Mouse (Mus musculus) lung, postnatal 0 days (tissue): ENCODE results near the gene Ids. TPM values are rescaled to one million over a fixed set of nuclear protein-coding genes. Genes with fewer than 3 reads are reported as not detected.

Experiments used
- ATAC-seq: fragments of 200-750 bp; cut with Nextera tagmentation; 2 replicates; pipeline ENCODE4 v1.8.0; 2017; ENCODE audit warnings: moderate library complexity
- DNase-seq: peaks from one replicate; pipeline ENCODE4 v3.0.0-alpha.2; 2016; ENCODE audit warnings: low spot score
- H3K27ac ChIP-seq: fragments of 300-500 bp; sonication (generic); 2 replicates; pipeline ENCODE4 v1.5.1; 2014; ENCODE audit warnings: antibody characterized with exemption, mild to moderate bottlenecking, low read length, mixed read lengths
- H3K27me3 ChIP-seq: fragments of 300-500 bp; sonication (generic); replicated peaks from 2 replicates; pipeline ENCODE4 v1.6.1; 2014; ENCODE audit warnings: low read length, mixed read lengths; ENCODE audit not compliant: insufficient read depth
- H3K36me3 ChIP-seq: fragments of 300-500 bp; sonication (generic); 2 replicates; pipeline ENCODE4 v1.6.1; 2014; ENCODE audit warnings: low read length, mixed read lengths; ENCODE audit not compliant: insufficient read depth
- H3K4me1 ChIP-seq: fragments of 300-500 bp; sonication (generic); 2 replicates; pipeline ENCODE4 v1.6.1; 2014; ENCODE audit warnings: antibody characterized with exemption, low read depth, low read length, mixed read lengths; ENCODE audit not compliant: insufficient read depth
- H3K4me2 ChIP-seq: fragments of 300-500 bp; sonication (generic); replicated peaks from 2 replicates; pipeline ENCODE4 v1.6.1; 2014; ENCODE audit warnings: low read depth, mild to moderate bottlenecking, low read length, moderate library complexity, mixed read lengths
- H3K4me3 ChIP-seq: fragments of 300-500 bp; sonication (generic); 2 replicates; pipeline ENCODE4 v1.5.1; 2014; ENCODE audit warnings: low read depth, low read length
- H3K9ac ChIP-seq: fragments of 300-500 bp; sonication (generic); replicated peaks from 2 replicates; pipeline ENCODE4 v1.6.1; 2014; ENCODE audit warnings: low read depth, mild to moderate bottlenecking
- H3K9me3 ChIP-seq: fragments of 300-500 bp; sonication (generic); 2 replicates; pipeline ENCODE4 v1.6.1; 2016; ENCODE audit warnings: low read length, mixed read lengths
- CTCF ChIP-seq: IDR thresholded peaks from 2 replicates; pipeline ENCODE4 v1.5.1; 2016; ENCODE audit warnings: antibody characterized with exemption, mild to moderate bottlenecking
- EP300 ChIP-seq: IDR thresholded peaks from 2 replicates; pipeline ENCODE4 v1.6.1; 2016; ENCODE audit warnings: antibody characterized with exemption, mild to moderate bottlenecking, control low read depth
- WGBS: fragments of 180-500 bp; shearing (Covaris S2); extraction: QIAGEN DNeasy Blood & Tissue Kit; methylation state at CpG from one replicate; pipeline ENCODE4 v1.1.7; 2014; 5-methylcytosine and 5-hydroxymethylcytosine counted together
- polyA plus RNA-seq: library from polyadenylated mRNA; unstranded; fragments of >200 nt; fragmentation: Nextera tagmentation; extraction: Ambion mirVana; gene quantifications from 2 replicates; pipeline ENCODE4 v1.2.1, GENCODE M21; 2015

Ids gene
- polyA plus RNA-seq, 1 experiment from 2014 or later, result 7.0 TPM

DNA sequence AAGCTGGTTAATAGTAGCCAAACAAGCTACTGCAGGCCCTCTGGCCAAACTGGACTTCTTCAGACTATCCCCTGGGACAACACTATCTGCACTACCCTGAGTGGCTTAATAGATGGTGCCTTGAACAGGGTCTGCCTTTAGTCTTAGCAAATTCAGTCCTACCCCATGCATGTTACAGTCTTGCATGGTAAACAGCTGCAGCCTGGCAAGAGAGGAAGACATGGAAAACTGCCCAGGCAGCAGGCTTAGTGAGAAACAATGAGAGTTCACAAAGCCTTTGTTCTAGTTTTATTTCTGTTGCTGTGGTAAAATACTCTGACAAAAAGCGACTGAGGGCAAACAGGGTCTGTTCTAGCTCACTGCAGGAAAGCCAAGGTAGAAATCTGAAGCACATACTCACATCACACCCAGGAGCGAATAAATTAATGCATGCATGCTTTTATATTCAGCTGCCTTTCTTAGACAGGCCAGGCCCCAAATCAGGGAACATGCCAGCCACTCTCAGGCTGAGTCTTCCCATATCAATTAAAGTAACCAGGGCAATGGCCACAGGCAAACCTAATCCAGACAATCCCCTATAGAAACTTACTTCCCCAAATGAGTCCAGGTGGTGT lies 36.2 kb downstream of the Ids start:
- DNase-seq (no peak), ATAC-seq (no peak)
- 49% methylated on average over 2 of the region's 2 CpGs for WGBS
- H3K9ac ChIP-seq, result no peak overlapping the region
- no peak overlapping the region for H3K27ac ChIP-seq
- H3K4me3 ChIP-seq, result no peak overlapping the region
- no peak overlapping the region for H3K4me2 ChIP-seq
- H3K4me1 ChIP-seq, result no peaks in the 10 kb centered on the region
- H3K9me3 ChIP-seq, result no peaks in the 10 kb centered on the region
- no peak for TF ChIP-seq CTCF
- TF ChIP-seq EP300, result no peak
- H3K27me3 ChIP-seq, result no peaks in the 10 kb centered on the region
- H3K36me3 ChIP-seq, result no peaks in the 10 kb centered on the region

DNA sequence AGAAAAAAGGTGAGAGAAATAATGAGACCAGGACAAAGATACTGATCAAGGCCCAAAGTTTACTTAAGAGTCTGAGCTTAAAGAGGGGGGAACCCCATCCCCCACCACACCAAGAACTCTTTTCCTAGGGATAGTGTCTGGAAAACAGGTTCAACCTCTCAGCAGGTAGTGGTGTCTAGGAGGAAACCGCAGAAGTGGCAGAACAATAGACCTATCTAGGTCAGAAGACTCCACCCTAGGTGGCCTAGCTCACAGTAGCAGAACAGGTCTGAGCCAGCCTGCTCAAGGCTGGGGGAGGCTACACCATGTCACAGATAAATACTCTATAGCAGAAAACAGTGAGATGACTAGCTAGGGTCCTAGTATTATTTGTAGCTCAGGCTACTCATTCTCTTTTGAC lies 37.2 kb downstream of the Ids start:
- WGBS, result 36% methylated on average over 1 of the region's 1 CpGs

GRCm38 (mm10) chrX:70319254-70319653 lies 45.6 kb downstream of the Ids start:
- TF ChIP-seq EP300, result no peak
- no peak overlapping the region for H3K4me2 ChIP-seq
- no peaks in the 10 kb centered on the region for H3K36me3 ChIP-seq
- H3K27me3 ChIP-seq, result no peaks in the 10 kb centered on the region
- no peak overlapping the region for H3K9ac ChIP-seq
- no peak overlapping the region for H3K4me3 ChIP-seq
- DNase-seq (no peak), ATAC-seq (no peak)
- 13% methylated on average over 2 of the region's 2 CpGs for WGBS
- H3K27ac ChIP-seq, result no peak overlapping the region
- H3K4me1 ChIP-seq, result no peaks in the 10 kb centered on the region
- H3K9me3 ChIP-seq, result no peaks in the 10 kb centered on the region

More for the DNA sequence above, 37.2 kb downstream of the Ids start:
- TF ChIP-seq CTCF (no peak), EP300 (no peak)
- DNase-seq (no peak), ATAC-seq (no peak)
- Histone ChIP-seq H3K4me2 (no peak overlapping the region), H3K9ac (no peak overlapping the region), H3K9me3 (no peaks in the 10 kb centered on the region), H3K27ac (no peak overlapping the region), H3K4me3 (no peak overlapping the region), H3K27me3 (no peaks in the 10 kb centered on the region), H3K36me3 (no peaks in the 10 kb centered on the region), H3K4me1 (no peaks in the 10 kb centered on the region)

- no peak overlapping the region for H3K4me3 ChIP-seq
- H3K36me3 ChIP-seq, result no peaks in the 10 kb centered on the region
- no peak for TF ChIP-seq EP300
- TF ChIP-seq CTCF, result no peak
- H3K27me3 ChIP-seq, result no peaks in the 10 kb centered on the region
- no peaks in the 10 kb centered on the region for H3K9me3 ChIP-seq
- no peak overlapping the region for H3K9ac ChIP-seq
- H3K4me2 ChIP-seq, result no peak overlapping the region
- DNase-seq, result no peak
- no peak overlapping the region for H3K27ac ChIP-seq
- ATAC-seq, result no peak
- no peaks in the 10 kb centered on the region for H3K4me1 ChIP-seq
- WGBS, result 86% methylated on average over 3 of the region's 3 CpGs
Measured at GRCm38 (mm10) chrX:70314949-70315641, 49.8 kb downstream of the Ids start.

Other genes starting within 250 kb of the Ids start
- gene 1110012L19Rik, start 20.8 kb upstream of the Ids start, polyA plus RNA-seq, result 32.4 and 37.1 TPM in 2 replicates
- 29.0 and 30.4 TPM in 2 replicates for gene Tmem185a, start 112.1 kb upstream of the Ids start, polyA plus RNA-seq